Mouse (Mus musculus) G1E (cell line): Measurements from ENCODE around the gene Irak4.

Experiments
- CTCF ChIP-seq: IDR thresholded peaks from 2 replicates; pipeline ENCODE4 v1.5.1; 2012; ENCODE audit warnings: low read depth, low read length, inconsistent platforms, mixed read lengths
- GATA1 ChIP-seq: IDR thresholded peaks from 2 replicates; pipeline ENCODE4 v1.6.1; 2012; ENCODE audit warnings: borderline replicate concordance, low read length, inconsistent platforms, mixed read lengths
- GATA2 ChIP-seq: IDR thresholded peaks from 2 replicates; pipeline ENCODE4 v1.6.1; 2012; ENCODE audit warnings: low read depth, low read length, inconsistent platforms, borderline replicate concordance
- POLR2AphosphoS5 ChIP-seq: IDR thresholded peaks from 2 replicates; pipeline ENCODE4 v1.6.1; 2012; ENCODE audit warnings: low read depth, low read length, inconsistent platforms; ENCODE audit not compliant: insufficient replicate concordance
- TAL1 ChIP-seq: conservative IDR thresholded peaks from 2 replicates; pipeline ENCODE4 v1.6.1; 2012; ENCODE audit warnings: low read depth, low read length, inconsistent platforms, mixed read lengths

- TF ChIP-seq CTCF (no peak), GATA1 (no peak), GATA2 (no peak), TAL1 (no peak), POLR2AphosphoS5 (no peak)
These were observed 28.1 kb downstream of the Irak4 start for GRCm38 (mm10) chr15:94571501-94571900.
